In the genomic region with DNA sequence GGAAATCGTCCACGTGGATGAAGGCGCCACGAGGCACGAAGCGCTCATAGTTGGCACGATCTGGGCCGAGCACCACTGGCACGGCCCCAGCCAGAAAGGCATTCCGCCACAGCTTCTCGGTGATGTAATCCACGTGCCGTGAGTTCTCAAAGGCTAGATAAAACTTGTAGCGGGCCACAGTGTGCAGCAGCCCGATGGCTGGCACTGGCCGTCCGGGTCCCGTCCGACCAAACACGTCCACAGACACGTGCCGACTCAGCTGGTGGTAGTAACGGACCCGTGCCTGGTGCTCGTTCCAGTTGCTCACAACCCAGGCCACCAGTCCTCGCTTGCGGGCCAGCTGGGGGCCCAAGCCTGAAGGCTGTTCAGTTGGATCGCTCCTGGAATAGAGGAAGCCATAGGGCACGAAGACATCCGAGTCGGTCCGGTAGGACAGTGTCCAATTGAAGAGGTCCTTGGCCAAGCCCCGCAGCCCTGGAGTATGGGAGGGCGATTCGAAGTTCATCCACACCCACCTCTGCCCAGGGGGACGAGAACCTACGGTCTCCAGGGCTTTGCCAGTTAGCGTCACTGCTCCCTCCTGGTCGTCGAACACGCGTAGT, we compare ENCODE assay signal across 8 mouse cellular contexts. TPM values are rescaled to one million over a fixed set of nuclear protein-coding genes. Genes with fewer than 3 reads are reported as not detected.
DNase-seq lines count a peak whose midpoint lies in the region; ATAC-seq and TF ChIP-seq lines count a peak whose summit lies in the region.

No protein-coding gene starts in this region.

- H3K27me3 ChIP-seq in testis, adult 2 months (ENCODE audit: control insufficient read depth, insufficient read depth, low read length) = no peaks in the 10 kb centered on the region
- H3K27me3 ChIP-seq in forebrain, embryonic 12.5 days = peaks cover 40% of the 10 kb centered on the region
- H3K27me3 ChIP-seq in intestine, postnatal 0 days (replicated peaks; ENCODE audit: control insufficient read depth, insufficient read depth, low read length) = no peaks in the 10 kb centered on the region
- H3K27me3 ChIP-seq in midbrain, embryonic 14.5 days (ENCODE audit: control insufficient read depth, insufficient read depth, low read length) = peaks cover 9% of the 10 kb centered on the region

- no peak for TF ChIP-seq CTCF in testis, adult 2 months (IDR thresholded peaks at IDR 0.05; ENCODE audit: control insufficient read depth, insufficient read depth, insufficient replicate concordance, low read depth, low read length)
- TF ChIP-seq CTCF in intestine, postnatal 0 days (IDR thresholded peaks at IDR 0.05; ENCODE audit: low read depth) = no peak

- no peak for TF ChIP-seq POLR2A in testis, adult 2 months (IDR thresholded peaks at IDR 0.05; ENCODE audit: control insufficient read depth, low read depth, low read length)

- H3K36me3 ChIP-seq in testis, adult 2 months (ENCODE audit: control insufficient read depth, insufficient read depth, low read length) = no peaks in the 10 kb centered on the region
- H3K36me3 ChIP-seq in forebrain, embryonic 12.5 days (replicated peaks) = no peaks in the 10 kb centered on the region
- H3K36me3 ChIP-seq in intestine, postnatal 0 days (ENCODE audit: control insufficient read depth, insufficient read depth) = no peaks in the 10 kb centered on the region
- H3K36me3 ChIP-seq in midbrain, embryonic 14.5 days (ENCODE audit: control insufficient read depth, insufficient read depth, low read length) = no peaks in the 10 kb centered on the region

- no peak overlapping the region for H3K27ac ChIP-seq in testis, adult 2 months (ENCODE audit: control insufficient read depth, insufficient read depth, low read depth, low read length)
- H3K27ac ChIP-seq in forebrain, embryonic 12.5 days = no peak overlapping the region
- no peak overlapping the region for H3K27ac ChIP-seq in intestine, postnatal 0 days (ENCODE audit: low read depth, low read length)
- H3K27ac ChIP-seq in midbrain, embryonic 14.5 days (replicated peaks; ENCODE audit: low read depth, low read length) = no peak overlapping the region

- H3K4me1 ChIP-seq in testis, adult 2 months (ENCODE audit: control insufficient read depth, insufficient read depth, low read length) = peaks cover 16% of the 10 kb centered on the region
- H3K4me1 ChIP-seq in forebrain, embryonic 12.5 days = peaks cover 12% of the 10 kb centered on the region
- 0 out of 2 replicates have a peak, but pooled peaks cover 6% of the 10 kb centered on the region for H3K4me1 ChIP-seq in intestine, postnatal 0 days (replicated peaks; ENCODE audit: control insufficient read depth, insufficient read depth, low read length)
- 0 out of 2 replicates have a peak, but pooled peaks cover 6% of the 10 kb centered on the region for H3K4me1 ChIP-seq in midbrain, embryonic 14.5 days (ENCODE audit: control insufficient read depth, insufficient read depth, low read length)

- peak overlapping the region; percentile 60 for H3K9ac ChIP-seq in forebrain, embryonic 12.5 days
- H3K9ac ChIP-seq in intestine, postnatal 0 days (ENCODE audit: low read depth, low read length) = peak overlapping the region; percentile 71
- peak overlapping the region; percentile 64 for H3K9ac ChIP-seq in midbrain, embryonic 14.5 days (replicated peaks; ENCODE audit: low read length)

- H3K4me2 ChIP-seq in forebrain, embryonic 12.5 days = peak overlapping the region; percentile 78
- H3K4me2 ChIP-seq in intestine, postnatal 0 days (replicated peaks; ENCODE audit: low read depth) = peak overlapping the region; percentile 97
- H3K4me2 ChIP-seq in midbrain, embryonic 14.5 days (ENCODE audit: low read length) = peak overlapping the region; percentile 72

- 59% methylated on average over 42 of the region's 42 CpGs for WGBS in forebrain, embryonic 12.5 days
- WGBS in intestine, postnatal 0 days = 67% methylated on average over 41 of the region's 42 CpGs
- WGBS in midbrain, embryonic 14.5 days = 58% methylated on average over 42 of the region's 42 CpGs

- no peaks in the 10 kb centered on the region for H3K9me3 ChIP-seq in forebrain, embryonic 12.5 days
- no peaks in the 10 kb centered on the region for H3K9me3 ChIP-seq in intestine, postnatal 0 days (ENCODE audit: control insufficient read depth)
- no peaks in the 10 kb centered on the region for H3K9me3 ChIP-seq in midbrain, embryonic 14.5 days (ENCODE audit: control insufficient read depth, low read length)

- peak; percentile 24; the same call in 1 of the 2 replicates for ATAC-seq in forebrain, embryonic 12.5 days (ENCODE audit: low FRiP score)
- no peak for ATAC-seq in intestine, postnatal 0 days
- ATAC-seq in midbrain, embryonic 14.5 days (ENCODE audit: low FRiP score, low TSS enrichment) = peak; percentile 46

- H3K4me3 ChIP-seq in testis, adult 2 months (ENCODE audit: control insufficient read depth, low read depth, low read length) = peak overlapping the region; percentile 43
- H3K4me3 ChIP-seq in forebrain, embryonic 12.5 days (replicated peaks) = peak overlapping the region; percentile 46
- H3K4me3 ChIP-seq in intestine, postnatal 0 days (ENCODE audit: low read depth, low read length) = peak overlapping the region; percentile 52
- peak overlapping the region; percentile 47 for H3K4me3 ChIP-seq in midbrain, embryonic 14.5 days (replicated peaks; ENCODE audit: low read depth, low read length)

- DNase-seq in testis, postnatal 14 days (ENCODE audit: low spot score) = no peak
- DNase-seq in midbrain, embryonic 14.5 days = no peak
- DNase-seq in retina, postnatal 1 day = no peak
- no peak for DNase-seq in left cerebral cortex, adult 11 months (ENCODE audit: low spot score)
- no peak for DNase-seq in layer of hippocampus, adult 11-12 months (ENCODE audit: low spot score)

RNA-seq across cellular contexts. Expression of gene Fut4, which starts 1.2 kb away (rescaled TPM):
- polyA plus RNA-seq in testis, adult 2 months (2012; rRNA removed) = 0.22 and 0.46 TPM in 2 replicates
- polyA plus RNA-seq in forebrain, embryonic 12.5 days (2016; fragmentation: Nextera tagmentation; extraction: Ambion mirVana) = 1.5 TPM in 2 replicates
- polyA plus RNA-seq in intestine, postnatal 0 days (2015; fragmentation: Nextera tagmentation; extraction: Ambion mirVana) = 2.3 and 2.6 TPM in 2 replicates
- polyA plus RNA-seq in midbrain, embryonic 14.5 days (2014; fragmentation: Nextera tagmentation; extraction: Ambion mirVana) = 1.3 and 1.9 TPM in 2 replicates

RNA-seq across cellular contexts. Expression of gene Piwil4, which starts 10.5 kb away (rescaled TPM):
- polyA plus RNA-seq in testis, adult 2 months (2012; rRNA removed) = 0.56 and 0.66 TPM in 2 replicates
- polyA plus RNA-seq in forebrain, embryonic 12.5 days (2016; fragmentation: Nextera tagmentation; extraction: Ambion mirVana) = 0.17 TPM in 1 of 2 replicates, not detected in the other
- polyA plus RNA-seq in intestine, postnatal 0 days (2015; fragmentation: Nextera tagmentation; extraction: Ambion mirVana) = 0.17 and 0.18 TPM in 2 replicates
- 0.40 and 0.41 TPM in 2 replicates for polyA plus RNA-seq in midbrain, embryonic 14.5 days (2014; fragmentation: Nextera tagmentation; extraction: Ambion mirVana)

RNA-seq across cellular contexts. Expression of gene 1700012B09Rik, which starts 19.8 kb away (rescaled TPM):
- polyA plus RNA-seq in testis, adult 2 months (2012; rRNA removed) = 94.9 and 109 TPM in 2 replicates
- polyA plus RNA-seq in forebrain, embryonic 12.5 days (2016; fragmentation: Nextera tagmentation; extraction: Ambion mirVana) = 0.62 and 1.5 TPM in 2 replicates
- polyA plus RNA-seq in intestine, postnatal 0 days (2015; fragmentation: Nextera tagmentation; extraction: Ambion mirVana) = not detected in 2 replicates
- polyA plus RNA-seq in midbrain, embryonic 14.5 days (2014; fragmentation: Nextera tagmentation; extraction: Ambion mirVana) = 0.67 and 1.2 TPM in 2 replicates

RNA-seq across cellular contexts. Expression of gene Mre11a, which starts 33.5 kb away (rescaled TPM):
- polyA plus RNA-seq in testis, adult 2 months (2012; rRNA removed) = 9.0 and 11.0 TPM in 2 replicates
- 31.2 and 32.6 TPM in 2 replicates for polyA plus RNA-seq in forebrain, embryonic 12.5 days (2016; fragmentation: Nextera tagmentation; extraction: Ambion mirVana)
- 5.8 and 8.1 TPM in 2 replicates for polyA plus RNA-seq in intestine, postnatal 0 days (2015; fragmentation: Nextera tagmentation; extraction: Ambion mirVana)
- 9.0 and 16.1 TPM in 2 replicates for polyA plus RNA-seq in midbrain, embryonic 14.5 days (2014; fragmentation: Nextera tagmentation; extraction: Ambion mirVana)

RNA-seq across cellular contexts. Expression of gene Ankrd49, which starts 33.7 kb away (rescaled TPM):
- polyA plus RNA-seq in testis, adult 2 months (2012; rRNA removed) = 45.5 and 52.7 TPM in 2 replicates
- polyA plus RNA-seq in forebrain, embryonic 12.5 days (2016; fragmentation: Nextera tagmentation; extraction: Ambion mirVana) = 54.6 and 56.9 TPM in 2 replicates
- polyA plus RNA-seq in intestine, postnatal 0 days (2015; fragmentation: Nextera tagmentation; extraction: Ambion mirVana) = 24.6 and 27.1 TPM in 2 replicates
- polyA plus RNA-seq in midbrain, embryonic 14.5 days (2014; fragmentation: Nextera tagmentation; extraction: Ambion mirVana) = 32.2 and 35.4 TPM in 2 replicates

Comparison
In these comparisons a context has a peak if more than half of its experiments do, and no peak if none do; other contexts are left out.
1. RNA of gene 1700012B09Rik, which starts 19.8 kb away (polyA plus RNA-seq): 94.9 to 109 TPM in testis, adult 2 months; 0.62 to 1.5 TPM in forebrain, embryonic 12.5 days, 0.67 to 1.2 TPM in midbrain, embryonic 14.5 days and not detected in intestine, postnatal 0 days; every median in the first group is over 10 times any median in the second.
2. Peak in every context shown above with its lines, with median percentiles within 50 percentile points of each other: H3K4me3 ChIP-seq, H3K4me2 ChIP-seq and H3K9ac ChIP-seq.